Mouse (Mus musculus) hindbrain, embryonic 12.5 days (tissue): ENCODE data around the gene Traf3ip2. TPM values are rescaled to one million over a fixed set of nuclear protein-coding genes. Genes with fewer than 3 reads are reported as not detected.
A peak's percentile ranks its signal among the peaks of the same experiment; 100 is the strongest.

Source experiments
- ATAC-seq: fragments of 200-750 bp; cut with Nextera tagmentation; 2 replicates; pipeline ENCODE4 v1.8.0; 2017; ENCODE audit warnings: moderate TSS enrichment; ENCODE audit not compliant: low FRiP score
- H3K27ac ChIP-seq: fragments of 300-500 bp; sonication (generic); 2 replicates; pipeline ENCODE4 v1.5.1; 2016; ENCODE audit warnings: mild to moderate bottlenecking
- H3K27me3 ChIP-seq: fragments of 300-500 bp; sonication (generic); 2 replicates; pipeline ENCODE4 v1.6.1; 2016; ENCODE audit warnings: mild to moderate bottlenecking
- H3K36me3 ChIP-seq: fragments of 300-500 bp; sonication (generic); 2 replicates; pipeline ENCODE4 v1.6.1; 2016; ENCODE audit warnings: mild to moderate bottlenecking
- H3K4me1 ChIP-seq: fragments of 300-500 bp; sonication (generic); 2 replicates; pipeline ENCODE4 v1.6.1; 2016
- H3K4me2 ChIP-seq: fragments of 300-500 bp; sonication (generic); replicated peaks from 2 replicates; pipeline ENCODE4 v1.6.1; 2016; ENCODE audit warnings: mild to moderate bottlenecking
- H3K4me3 ChIP-seq: fragments of 300-500 bp; sonication (generic); 2 replicates; pipeline ENCODE4 v1.5.1; 2016; ENCODE audit warnings: mild to moderate bottlenecking
- H3K9ac ChIP-seq: fragments of 300-500 bp; sonication (generic); 2 replicates; pipeline ENCODE4 v1.6.1; 2016; ENCODE audit warnings: mild to moderate bottlenecking, moderate library complexity
- H3K9me3 ChIP-seq: fragments of 300-500 bp; sonication (generic); replicated peaks from 2 replicates; pipeline ENCODE4 v1.6.1; 2016; ENCODE audit warnings: mild to moderate bottlenecking
- WGBS: fragments of 180-500 bp; shearing (Covaris S2); methylation state at CpG from one replicate; pipeline ENCODE4 v1.1.7; 2016; 5-methylcytosine and 5-hydroxymethylcytosine counted together
- polyA plus RNA-seq: library from polyadenylated mRNA; unstranded; fragments of >200 nt; fragmentation: Nextera tagmentation; extraction: Ambion mirVana; gene quantifications from 2 replicates; pipeline ENCODE4 v1.2.1, GENCODE M21; 2016

Gene Traf3ip2
- polyA plus RNA-seq, 1 experiment from 2014 or later, result 5.8 TPM

GRCm38 (mm10) chr10:39587973-39588746 is 24.6 kb upstream of the Traf3ip2 start:
- Histone ChIP-seq H3K9ac (no peak overlapping the region), H3K36me3 (no peaks in the 10 kb centered on the region), H3K27ac (peak overlapping the region; percentile 85), H3K27me3 (no peaks in the 10 kb centered on the region), H3K4me3 (no peak overlapping the region), H3K4me1 (peaks cover 39% of the 10 kb centered on the region), H3K9me3 (peaks cover 6% of the 10 kb centered on the region; the same call in 1 of the 2 replicates), H3K4me2 (no peak overlapping the region)
- ATAC-seq, result peak; percentile 55; the same call in 1 of the 2 replicates
- WGBS, result 56% methylated on average over 8 of the region's 8 CpGs

DNA sequence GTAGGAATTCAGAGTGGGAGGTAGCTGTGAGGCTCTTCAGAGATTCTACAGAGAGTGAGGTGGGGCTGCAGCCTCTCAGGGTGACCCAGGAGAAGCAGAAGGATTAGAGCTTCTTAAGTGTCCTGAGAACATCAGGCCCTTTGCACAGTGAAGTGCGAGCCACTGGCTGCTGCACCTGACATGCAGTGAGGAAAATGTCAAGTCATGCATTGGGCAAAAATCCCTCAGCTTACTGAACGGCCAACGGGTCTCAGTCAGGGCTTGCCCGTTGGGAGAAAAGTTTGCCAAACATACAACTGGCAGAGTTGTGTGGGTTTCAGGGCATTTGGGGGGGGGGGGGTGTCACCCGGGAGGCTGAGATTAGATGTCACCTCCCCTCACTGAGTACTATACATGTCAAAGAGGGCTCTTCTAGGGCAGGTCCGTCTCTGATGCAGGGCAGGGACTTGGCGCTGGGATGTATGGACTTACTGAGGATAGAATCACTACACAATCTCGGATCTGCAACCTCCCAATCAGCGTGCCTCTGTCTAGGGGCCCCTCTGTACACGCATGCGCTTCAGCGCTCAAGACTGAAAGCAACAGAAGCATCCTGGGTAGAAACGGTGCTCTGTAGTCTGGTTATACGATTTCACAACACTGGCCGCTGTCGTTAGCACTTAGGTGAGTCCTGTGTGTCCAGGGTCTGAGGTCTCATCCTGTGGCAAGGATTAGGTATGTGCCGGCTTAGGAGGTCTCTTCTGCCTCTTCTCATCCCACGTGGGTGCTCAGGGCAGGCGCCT is 22.8 kb upstream of the Traf3ip2 start:
- Histone ChIP-seq H3K27ac (no peak overlapping the region), H3K4me2 (no peak overlapping the region), H3K9me3 (peaks cover 15% of the 10 kb centered on the region; the same call in 1 of the 2 replicates), H3K36me3 (no peaks in the 10 kb centered on the region), H3K27me3 (no peaks in the 10 kb centered on the region), H3K4me3 (no peak overlapping the region), H3K4me1 (peaks cover 39% of the 10 kb centered on the region), H3K9ac (no peak overlapping the region)
- 84% methylated on average over 19 of the region's 19 CpGs for WGBS
- ATAC-seq, result no peak

DNA sequence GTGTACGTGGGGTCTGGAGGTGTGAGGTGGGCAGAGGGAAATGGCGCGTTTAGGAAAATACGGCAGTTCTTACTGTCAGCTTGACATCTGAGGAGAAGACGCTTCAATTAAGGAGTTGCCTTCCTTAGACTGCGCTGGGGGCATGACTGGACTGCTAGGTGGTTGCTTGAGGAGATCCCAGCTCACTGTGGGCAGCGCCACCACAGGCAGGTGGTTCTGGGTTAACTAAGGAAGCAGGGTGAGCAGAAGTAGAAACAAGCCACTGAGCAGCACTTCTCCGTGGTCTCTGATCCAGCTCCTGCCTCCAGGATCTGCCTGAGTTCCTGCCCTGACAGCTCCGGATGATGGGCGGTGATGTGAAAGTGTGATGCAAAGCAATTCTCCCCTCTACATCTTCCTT is 22.1 kb upstream of the Traf3ip2 start:
- H3K27me3 ChIP-seq, result no peaks in the 10 kb centered on the region
- H3K27ac ChIP-seq, result no peak overlapping the region
- 88% methylated on average over 10 of the region's 10 CpGs for WGBS
- no peaks in the 10 kb centered on the region for H3K36me3 ChIP-seq
- no peak overlapping the region for H3K4me2 ChIP-seq
- H3K9me3 ChIP-seq, result peaks cover 15% of the 10 kb centered on the region; the same call in 1 of the 2 replicates
- ATAC-seq, result no peak
- no peak overlapping the region for H3K9ac ChIP-seq
- peaks cover 41% of the 10 kb centered on the region for H3K4me1 ChIP-seq
- H3K4me3 ChIP-seq, result no peak overlapping the region

GRCm38 (mm10) chr10:39592501-39592900 is 20.2 kb upstream of the Traf3ip2 start:
- no peak for ATAC-seq
- H3K36me3 ChIP-seq, result no peaks in the 10 kb centered on the region

DNA sequence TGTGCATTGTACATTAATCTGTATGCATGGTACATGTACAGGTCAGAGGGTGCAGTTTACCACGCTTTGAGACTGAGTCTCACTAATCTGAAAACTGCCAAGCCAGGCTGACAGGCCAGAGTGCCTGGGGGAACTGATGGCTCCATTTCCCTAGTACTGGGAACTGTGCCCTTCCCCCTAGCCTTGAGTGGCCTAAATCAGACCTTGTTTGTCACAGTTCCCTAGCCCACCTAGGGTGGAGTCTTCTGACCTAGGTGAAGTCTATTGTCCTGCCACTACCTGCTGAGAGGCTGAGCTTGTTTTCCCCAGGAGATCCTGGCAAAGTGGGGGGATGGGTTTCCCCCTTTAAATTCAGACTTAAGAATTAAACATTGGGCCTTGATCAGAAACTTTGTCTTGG is 18.0 kb upstream of the Traf3ip2 start:
- no peak overlapping the region for H3K4me2 ChIP-seq
- peaks cover 23% of the 10 kb centered on the region for H3K4me1 ChIP-seq
- no peaks in the 10 kb centered on the region for H3K36me3 ChIP-seq
- no peaks in the 10 kb centered on the region for H3K27me3 ChIP-seq
- no peak overlapping the region for H3K27ac ChIP-seq
- WGBS, result 68% methylated on average over 1 of the region's 1 CpGs
- peaks cover 15% of the 10 kb centered on the region; the same call in 1 of the 2 replicates for H3K9me3 ChIP-seq
- no peak overlapping the region for H3K9ac ChIP-seq
- H3K4me3 ChIP-seq, result no peak overlapping the region
- ATAC-seq, result no peak

More at GRCm38 (mm10) chr10:39592501-39592900, 20.2 kb upstream of the Traf3ip2 start:
- H3K27ac ChIP-seq, result no peak overlapping the region
- no peak overlapping the region for H3K4me2 ChIP-seq
- WGBS, result 55% methylated on average over 4 of the region's 4 CpGs
- peaks cover 15% of the 10 kb centered on the region; the same call in 1 of the 2 replicates for H3K9me3 ChIP-seq
- no peaks in the 10 kb centered on the region for H3K27me3 ChIP-seq
- no peak overlapping the region for H3K4me3 ChIP-seq
- peaks cover 41% of the 10 kb centered on the region for H3K4me1 ChIP-seq
- H3K9ac ChIP-seq, result no peak overlapping the region

DNA sequence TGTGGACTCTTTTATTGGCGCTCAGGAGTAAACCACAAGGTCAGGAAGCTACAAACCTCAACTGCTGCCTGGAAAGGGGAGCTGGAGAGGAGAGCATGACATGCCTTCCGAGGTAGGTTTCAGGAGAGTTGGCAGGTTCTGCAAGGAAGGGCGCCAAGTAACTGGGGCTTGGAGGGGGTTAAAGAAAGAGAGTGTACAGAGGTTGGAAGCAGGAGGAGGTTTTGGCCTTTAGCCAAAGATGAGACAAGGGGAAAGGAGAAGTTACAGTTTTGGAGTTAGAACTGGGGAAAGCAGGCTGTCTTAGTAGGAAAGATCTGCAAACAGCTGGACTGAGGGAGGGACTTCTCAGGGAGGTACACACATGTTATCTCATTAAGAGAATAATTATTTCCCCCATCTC is 16.9 kb upstream of the Traf3ip2 start:
- no peak overlapping the region for H3K9ac ChIP-seq
- H3K4me2 ChIP-seq, result no peak overlapping the region
- peaks cover 19% of the 10 kb centered on the region for H3K4me1 ChIP-seq
- H3K4me3 ChIP-seq, result no peak overlapping the region
- no peak overlapping the region for H3K27ac ChIP-seq
- WGBS, result 79% methylated on average over 3 of the region's 3 CpGs
- H3K36me3 ChIP-seq, result no peaks in the 10 kb centered on the region
- ATAC-seq, result no peak
- H3K27me3 ChIP-seq, result no peaks in the 10 kb centered on the region
- H3K9me3 ChIP-seq, result peaks cover 15% of the 10 kb centered on the region; the same call in 1 of the 2 replicates

DNA sequence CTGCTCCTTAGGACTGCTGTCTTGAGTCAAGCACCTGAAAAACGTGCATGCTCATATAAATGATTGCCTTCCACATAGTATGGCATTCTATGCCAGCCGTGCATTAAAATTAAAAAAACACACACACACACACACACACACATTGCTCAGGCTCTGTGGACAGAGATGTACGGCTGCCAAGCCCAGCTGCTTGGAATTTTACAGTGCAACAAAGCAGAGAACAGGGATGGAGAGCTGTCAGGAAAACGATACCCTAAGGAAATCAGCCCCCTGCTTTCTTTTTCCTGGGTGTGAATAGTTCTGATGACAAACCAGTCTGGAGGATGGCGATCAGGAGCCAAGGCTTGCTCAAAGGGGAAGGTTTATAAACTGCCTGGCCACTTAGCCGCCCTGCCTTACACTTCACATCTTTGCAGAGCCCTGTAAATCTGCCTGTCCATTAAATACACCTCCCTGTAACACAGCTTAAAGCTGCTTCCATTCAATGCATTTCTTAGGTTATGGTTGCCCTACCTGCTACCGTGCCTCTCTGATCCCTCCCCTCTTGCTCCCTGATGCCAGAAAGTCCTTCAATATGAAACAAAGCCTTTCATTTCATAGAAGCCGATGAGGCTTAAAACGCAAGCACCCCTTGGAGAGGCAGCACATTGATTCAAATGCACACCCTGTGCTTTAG is 15.5 kb upstream of the Traf3ip2 start:
- H3K27ac ChIP-seq, result no peak overlapping the region
- peaks cover 19% of the 10 kb centered on the region for H3K4me1 ChIP-seq
- no peaks in the 10 kb centered on the region for H3K36me3 ChIP-seq
- peaks cover 15% of the 10 kb centered on the region; the same call in 1 of the 2 replicates for H3K9me3 ChIP-seq
- H3K4me2 ChIP-seq, result no peak overlapping the region
- H3K4me3 ChIP-seq, result no peak overlapping the region
- H3K27me3 ChIP-seq, result no peaks in the 10 kb centered on the region
- 41% methylated on average over 9 of the region's 9 CpGs for WGBS
- H3K9ac ChIP-seq, result no peak overlapping the region
- 0 out of 2 replicates have a peak, but pooled peaks have one; percentile 26 for ATAC-seq

GRCm38 (mm10) chr10:39597792-39598183 is 14.9 kb upstream of the Traf3ip2 start:
- 55% methylated on average over 3 of the region's 3 CpGs for WGBS
- peaks cover 19% of the 10 kb centered on the region for H3K4me1 ChIP-seq
- H3K9me3 ChIP-seq, result peaks cover 13% of the 10 kb centered on the region; the same call in 1 of the 2 replicates
- H3K36me3 ChIP-seq, result no peaks in the 10 kb centered on the region
- H3K4me3 ChIP-seq, result no peak overlapping the region
- no peak overlapping the region for H3K9ac ChIP-seq
- ATAC-seq, result peak; percentile 43; the same call in 1 of the 2 replicates
- H3K27me3 ChIP-seq, result no peaks in the 10 kb centered on the region
- peak overlapping the region; percentile 37; the same call in 1 of the 2 replicates for H3K27ac ChIP-seq
- H3K4me2 ChIP-seq, result no peak overlapping the region

GRCm38 (mm10) chr10:39599601-39600000 is 13.1 kb upstream of the Traf3ip2 start:
- WGBS, result 88% methylated on average over 4 of the region's 4 CpGs
- H3K4me2 ChIP-seq, result no peak overlapping the region
- no peaks in the 10 kb centered on the region for H3K27me3 ChIP-seq
- no peaks in the 10 kb centered on the region for H3K36me3 ChIP-seq
- ATAC-seq, result no peak
- H3K4me3 ChIP-seq, result no peak overlapping the region
- peaks cover 19% of the 10 kb centered on the region for H3K4me1 ChIP-seq
- H3K9ac ChIP-seq, result no peak overlapping the region
- no peak overlapping the region for H3K27ac ChIP-seq
- H3K9me3 ChIP-seq, result 0 out of 2 replicates have a peak, but pooled peaks cover 4% of the 10 kb centered on the region

GRCm38 (mm10) chr10:39600115-39600514 is 12.6 kb upstream of the Traf3ip2 start:
- no peak overlapping the region for H3K9ac ChIP-seq
- no peak overlapping the region for H3K4me2 ChIP-seq
- no peak for ATAC-seq
- 75% methylated on average over 1 of the region's 1 CpGs for WGBS
- H3K9me3 ChIP-seq, result peaks cover 9% of the 10 kb centered on the region; the same call in 1 of the 2 replicates
- H3K4me1 ChIP-seq, result peaks cover 19% of the 10 kb centered on the region
- no peaks in the 10 kb centered on the region for H3K27me3 ChIP-seq
- H3K36me3 ChIP-seq, result no peaks in the 10 kb centered on the region
- H3K27ac ChIP-seq, result no peak overlapping the region
- H3K4me3 ChIP-seq, result no peak overlapping the region

DNA sequence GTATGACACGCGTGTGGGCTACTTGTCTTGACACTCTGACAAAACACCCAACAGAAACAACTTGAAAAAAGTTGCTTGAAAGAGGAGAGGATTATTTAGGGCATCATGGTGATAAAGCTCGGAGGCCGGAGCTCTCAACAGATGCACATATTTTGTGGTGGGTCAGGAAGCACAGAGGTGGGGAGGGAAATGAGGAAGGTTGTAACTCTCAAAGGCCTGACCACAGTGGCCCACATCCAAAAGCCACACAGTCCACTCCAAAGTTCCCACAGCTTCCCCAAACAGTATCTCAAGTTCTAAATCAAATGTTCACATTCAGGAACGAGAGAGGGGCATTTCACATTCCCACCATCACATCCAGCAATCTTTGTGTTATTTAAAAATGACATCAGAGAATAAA is 11.7 kb upstream of the Traf3ip2 start:
- H3K27me3 ChIP-seq, result no peaks in the 10 kb centered on the region
- H3K4me1 ChIP-seq, result peaks cover 13% of the 10 kb centered on the region
- peaks cover 12% of the 10 kb centered on the region; the same call in 1 of the 2 replicates for H3K9me3 ChIP-seq
- ATAC-seq, result no peak
- no peaks in the 10 kb centered on the region for H3K36me3 ChIP-seq
- no peak overlapping the region for H3K9ac ChIP-seq
- no peak overlapping the region for H3K27ac ChIP-seq
- 93% methylated on average over 5 of the region's 5 CpGs for WGBS
- no peak overlapping the region for H3K4me2 ChIP-seq
- no peak overlapping the region for H3K4me3 ChIP-seq

DNA sequence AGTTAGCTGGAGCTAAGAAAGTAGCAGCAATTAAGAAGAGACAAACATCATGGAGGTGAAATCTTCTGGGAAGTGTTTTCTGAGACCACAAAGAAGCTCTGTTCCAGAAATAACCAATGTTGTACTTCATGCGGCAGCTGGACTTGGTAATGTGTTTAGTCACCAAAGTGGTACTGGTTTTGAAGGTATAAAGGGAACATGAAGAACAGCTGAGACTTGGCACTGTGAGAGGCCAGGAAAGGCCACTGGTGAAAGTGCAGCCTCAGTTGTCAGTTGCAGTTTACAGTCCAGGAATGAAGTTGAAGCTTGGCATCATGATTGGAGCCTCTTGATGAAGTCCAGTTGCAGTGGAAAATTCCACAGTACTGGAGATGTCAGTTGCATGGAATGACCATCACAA is 6.3 kb upstream of the Traf3ip2 start:
- H3K4me2 ChIP-seq, result no peak overlapping the region
- peaks cover 24% of the 10 kb centered on the region; the same call in 1 of the 2 replicates for H3K9me3 ChIP-seq
- H3K27ac ChIP-seq, result no peak overlapping the region
- H3K4me1 ChIP-seq, result no peaks in the 10 kb centered on the region
- no peak overlapping the region for H3K9ac ChIP-seq
- 100% methylated on average over 1 of the region's 1 CpGs for WGBS
- H3K4me3 ChIP-seq, result no peak overlapping the region
- ATAC-seq, result no peak
- H3K36me3 ChIP-seq, result no peaks in the 10 kb centered on the region
- no peaks in the 10 kb centered on the region for H3K27me3 ChIP-seq
